Mouse (Mus musculus) B cell, adult 2 months (primary cell): ENCODE results near the gene Cotl1.
"Not testable (repeated sequence)": the region's sequence is repeated elsewhere in the genome, so short reads cannot be mapped to it uniquely, and the experiment has no call there.

Experiments used
- DNase-seq, 2 experiments: peaks; one replicate each; pipeline ENCODE4 v3.0.0; 2022

The Cotl1 gene

GRCm38 (mm10) chr8:119840275-119840808 lies at the start of gene Cotl1:
Gene Cotl1, minus strand, starts transcription at chr8:119840544.
- DNase-seq, result peak; percentile 96

DNA sequence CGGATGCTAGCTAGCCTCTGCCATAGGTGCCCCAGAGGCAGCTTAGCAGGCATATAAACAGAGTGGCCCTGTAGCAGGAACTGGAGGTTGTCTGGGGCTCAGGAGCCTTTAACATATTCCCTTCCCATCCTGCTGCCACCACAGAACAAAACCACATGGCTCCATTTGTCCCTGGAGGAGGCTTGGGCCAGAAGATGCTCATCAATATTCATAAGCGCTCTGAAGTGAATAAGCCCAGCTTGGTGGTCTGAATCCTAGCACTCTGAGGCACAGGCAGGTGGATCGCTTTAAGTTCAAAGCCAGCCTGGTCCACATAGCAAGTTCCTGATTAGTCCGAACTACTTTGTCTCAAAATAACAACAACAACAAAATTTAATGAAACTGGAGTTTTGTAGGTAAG lies 47.7 kb upstream of the Cotl1 start:
- DNase-seq, result no peak

DNA sequence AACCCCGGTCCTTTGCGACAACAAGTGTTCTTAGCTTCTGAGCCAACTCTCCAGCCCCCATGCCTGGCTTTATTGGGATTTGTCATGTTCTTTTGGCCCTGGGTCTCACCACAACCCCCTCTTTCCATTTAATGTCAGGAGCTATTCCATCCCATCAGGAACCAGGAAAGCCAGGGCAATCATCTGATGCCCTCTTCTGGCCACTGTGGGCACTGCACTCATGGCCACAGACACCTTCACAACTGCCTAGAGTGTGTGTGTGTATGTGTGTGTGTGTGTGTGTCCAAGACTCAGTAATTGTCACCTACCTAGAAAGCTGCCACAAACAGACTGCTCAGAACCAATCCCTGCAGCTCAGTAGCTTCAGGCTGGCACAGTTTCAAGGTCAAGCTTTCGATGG lies 46.8 kb upstream of the Cotl1 start:
- DNase-seq, result peak; percentile 34 to 42

DNA sequence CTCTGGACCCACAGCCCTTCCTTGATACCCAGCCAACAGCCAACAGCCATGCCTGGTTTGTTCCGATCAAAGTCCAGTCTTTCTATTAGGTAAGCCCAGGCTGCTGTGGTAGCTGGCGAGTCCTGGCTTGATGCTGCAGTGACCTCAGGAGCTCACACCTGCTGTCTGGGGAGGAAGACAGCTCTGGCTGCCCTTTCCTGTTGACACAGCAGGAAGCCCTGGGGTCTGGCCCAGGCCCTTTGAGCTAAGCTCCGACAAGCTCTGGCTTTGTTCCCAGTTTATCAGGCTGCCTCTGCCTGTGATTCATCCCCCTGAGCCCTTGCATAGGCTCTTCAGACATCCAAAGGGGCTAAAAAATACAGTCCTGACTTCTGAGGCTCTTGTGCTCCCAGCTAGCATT lies 45.3 kb upstream of the Cotl1 start:
- no peak for DNase-seq

DNA sequence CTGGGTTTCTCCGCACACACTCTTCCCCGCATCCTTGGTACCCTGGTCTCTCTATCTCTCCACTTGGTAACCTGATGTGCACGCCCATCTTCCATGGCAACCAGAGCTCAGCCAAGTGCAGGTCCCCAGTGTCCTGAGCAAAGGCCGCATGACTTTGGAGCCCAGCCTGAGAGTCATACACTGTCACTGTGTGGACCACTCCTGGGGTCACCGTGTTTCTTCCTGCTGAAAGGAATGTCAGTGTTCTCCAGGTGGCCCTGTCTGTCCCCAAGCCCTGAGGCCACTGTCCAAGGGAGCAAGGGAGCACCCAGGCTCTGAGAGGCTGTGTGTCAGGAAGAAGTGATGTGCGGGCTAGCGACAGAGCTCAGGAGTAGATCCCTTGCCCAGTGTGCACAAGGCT lies 42.9 kb upstream of the Cotl1 start:
- no peak for DNase-seq

- DNase-seq, result no peak
Observed at GRCm38 (mm10) chr8:119881917-119882316, 41.6 kb upstream of the Cotl1 start.

GRCm38 (mm10) chr8:119881301-119881700 lies 41.0 kb upstream of the Cotl1 start:
- DNase-seq, result no peak

- DNase-seq, result no peak
Observed at GRCm38 (mm10) chr8:119873181-119873580, 32.8 kb upstream of the Cotl1 start.

DNA sequence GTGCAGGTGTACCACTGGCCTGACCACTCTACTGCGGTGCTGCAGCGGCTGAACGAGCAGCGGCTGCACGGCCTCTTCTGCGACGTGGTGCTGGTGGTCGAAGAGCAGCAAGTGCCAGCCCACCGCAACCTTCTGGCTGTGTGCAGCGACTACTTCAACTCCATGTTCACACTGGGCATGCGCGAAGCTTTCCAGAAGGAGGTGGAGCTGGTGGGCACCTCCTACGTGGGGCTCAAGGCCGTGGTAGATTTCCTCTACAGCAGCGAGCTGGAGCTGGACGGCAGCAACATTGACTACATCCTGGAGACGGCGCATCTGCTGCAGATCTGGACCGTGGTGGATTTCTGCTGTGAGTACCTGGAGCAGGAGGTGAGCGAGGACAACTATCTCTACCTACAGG lies 29.3 kb upstream of the Cotl1 start:
- no peak for DNase-seq

DNA sequence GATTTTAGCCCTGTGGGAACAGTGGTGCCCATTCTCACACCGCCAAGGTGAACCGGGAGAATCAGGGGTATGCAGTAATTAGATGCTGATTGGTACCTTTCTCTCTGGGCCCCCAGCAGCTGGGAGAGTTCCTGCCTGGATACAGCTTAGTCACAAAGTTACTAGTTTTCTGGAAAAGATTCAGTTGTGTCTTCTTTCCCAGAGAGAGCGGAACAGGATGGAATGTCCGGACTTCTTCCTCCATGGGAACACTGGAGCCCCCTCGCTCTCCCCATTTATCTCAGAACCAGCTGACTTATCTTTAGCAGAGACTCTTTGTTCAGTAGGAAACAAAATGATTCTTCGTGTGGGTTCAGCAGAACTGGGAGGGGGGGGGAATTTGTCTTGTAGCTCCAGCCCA lies 22.4 kb upstream of the Cotl1 start:
- no peak for DNase-seq

GRCm38 (mm10) chr8:119862390-119862734 lies 22.0 kb upstream of the Cotl1 start:
- DNase-seq, result no peak

DNA sequence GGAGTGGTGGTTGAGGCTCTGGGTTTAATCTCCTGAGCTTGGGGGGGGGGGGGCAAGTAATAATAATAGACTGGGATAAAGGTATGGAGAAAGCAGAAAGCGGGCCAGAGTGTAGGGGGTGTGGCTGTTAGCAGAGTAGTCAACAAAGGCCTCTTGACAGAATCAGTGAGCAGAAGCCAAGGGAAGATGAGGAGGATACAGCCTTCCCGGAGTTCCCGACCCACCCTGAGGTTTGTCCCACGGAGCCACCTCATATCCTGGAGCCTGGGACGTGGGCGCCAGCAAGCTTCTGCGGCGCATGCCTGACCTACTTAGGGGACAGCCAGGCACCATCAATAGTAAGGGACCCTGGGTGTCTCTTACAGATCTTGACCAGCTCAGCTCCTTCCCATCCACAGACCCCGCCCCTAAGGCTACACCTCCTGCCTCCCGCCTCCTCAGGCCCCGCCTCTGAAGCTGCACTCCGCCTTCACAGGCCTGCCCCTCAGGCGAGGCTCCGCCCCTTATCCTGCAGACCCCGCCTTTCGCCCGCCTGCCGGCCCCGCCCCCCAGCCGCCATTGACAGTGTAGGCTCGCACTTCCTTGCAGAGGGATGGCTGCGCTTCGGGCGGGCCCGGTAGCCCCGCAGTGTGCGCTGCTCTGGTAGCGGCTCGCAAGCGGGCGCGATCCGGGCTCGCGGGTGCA lies 21.5 kb upstream of the Cotl1 start, which contains the start of gene Klhl36:
Gene Klhl36 (plus strand): TSS at position 561 of the 684 bp plus-strand sequence.
- DNase-seq, result peak; percentile 99

GRCm38 (mm10) chr8:119857767-119858166 lies 17.4 kb upstream of the Cotl1 start:
- no peak for DNase-seq

- DNase-seq, result no peak
Observed at GRCm38 (mm10) chr8:119855656-119856055, 15.3 kb upstream of the Cotl1 start.

- no peak for DNase-seq
Observed at GRCm38 (mm10) chr8:119854035-119854434, 13.7 kb upstream of the Cotl1 start.

DNA sequence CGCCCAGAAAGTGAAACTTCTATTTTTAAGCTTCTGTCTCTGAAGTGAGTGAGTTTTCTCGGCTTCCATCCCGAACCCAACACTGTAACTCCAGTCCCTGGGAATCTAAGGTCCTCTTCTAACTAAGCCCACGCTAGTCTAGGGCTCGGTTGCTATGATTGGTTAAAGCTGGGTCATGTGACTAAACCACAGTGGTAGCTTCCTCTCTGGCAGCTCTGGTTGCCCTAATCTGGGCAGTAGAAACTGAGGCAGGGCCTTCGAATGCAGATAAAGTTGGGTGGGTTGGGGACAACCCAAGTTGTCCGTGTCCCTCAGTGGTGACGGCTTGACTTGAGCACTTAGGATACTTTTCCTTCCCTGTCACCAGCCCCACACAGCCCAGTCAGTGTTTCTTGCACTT lies 13.2 kb upstream of the Cotl1 start:
- DNase-seq, result no peak

DNA sequence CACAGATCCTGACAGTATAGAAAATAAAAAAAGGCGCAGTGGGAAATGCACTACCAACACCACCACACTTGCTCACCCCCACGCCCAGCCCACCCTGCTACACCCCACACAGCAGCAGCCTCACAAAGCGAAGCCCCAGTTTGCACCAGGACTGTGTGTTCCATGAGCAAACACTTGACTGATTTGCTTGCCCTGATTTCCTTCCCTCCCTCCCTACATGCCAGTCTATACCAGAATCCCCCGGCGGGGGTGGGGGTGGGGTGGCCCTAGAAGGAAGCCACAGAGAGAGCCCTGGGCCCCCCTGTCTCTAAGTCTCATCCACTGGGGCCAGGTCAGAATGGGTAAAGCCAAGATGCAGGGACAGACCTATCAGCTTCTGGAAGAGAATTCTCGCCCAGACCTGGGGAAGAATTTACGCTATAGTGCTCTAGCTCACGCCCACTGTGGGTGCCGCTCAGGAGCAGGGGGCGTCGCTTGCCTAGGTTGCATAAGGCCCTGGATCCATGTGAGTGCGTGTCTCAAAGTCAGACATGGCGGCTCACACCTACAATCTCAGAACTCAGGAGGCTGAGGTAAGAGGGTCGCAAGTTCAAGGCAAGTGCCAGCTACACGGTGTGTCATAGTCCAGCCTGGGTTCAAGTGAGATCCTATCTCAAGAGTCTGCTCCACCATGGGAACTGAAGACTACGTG lies 7.0 kb upstream of the Cotl1 start:
- DNase-seq, result no peak

DNA sequence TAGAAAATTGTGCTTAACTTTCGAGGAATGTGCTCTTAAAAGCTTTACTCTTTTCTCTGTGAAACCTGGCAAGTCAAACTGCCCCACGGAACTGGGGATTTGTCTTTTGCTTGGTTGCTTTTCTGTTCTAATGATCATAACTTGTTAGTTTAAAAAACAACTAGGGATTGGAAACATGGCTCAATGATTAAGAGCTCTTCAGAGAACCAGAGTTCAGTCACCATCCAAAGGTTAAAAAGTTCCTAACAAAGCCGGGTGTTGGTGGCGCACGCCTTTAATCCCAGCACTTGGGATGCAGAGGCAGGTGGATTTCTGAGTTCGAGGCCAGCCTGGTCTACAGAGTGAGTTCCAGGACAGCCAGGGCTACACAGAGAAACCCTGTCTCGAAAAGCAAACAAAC lies 5.4 kb upstream of the Cotl1 start:
- DNase-seq, result not testable (repeated sequence)

DNA sequence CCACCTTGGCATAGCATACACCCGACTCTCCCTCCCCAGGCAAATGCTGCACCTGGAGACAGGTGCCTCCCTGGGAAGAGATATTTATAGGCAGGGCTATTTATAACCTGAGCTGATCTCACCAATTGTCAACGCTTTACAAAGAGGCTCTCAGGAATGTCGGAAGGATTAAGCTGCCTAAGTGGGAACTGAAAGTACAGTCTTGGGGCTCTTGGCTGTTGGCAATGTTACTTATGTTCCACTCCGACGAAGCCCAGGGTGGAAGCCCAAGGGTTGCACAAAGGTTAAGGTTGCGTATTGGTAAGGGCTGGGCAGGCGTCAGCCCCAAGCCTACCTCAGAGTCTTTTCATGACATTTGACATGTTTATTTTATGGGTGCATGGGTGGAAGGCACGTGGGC lies 4.2 kb upstream of the Cotl1 start:
- no peak for DNase-seq

DNA sequence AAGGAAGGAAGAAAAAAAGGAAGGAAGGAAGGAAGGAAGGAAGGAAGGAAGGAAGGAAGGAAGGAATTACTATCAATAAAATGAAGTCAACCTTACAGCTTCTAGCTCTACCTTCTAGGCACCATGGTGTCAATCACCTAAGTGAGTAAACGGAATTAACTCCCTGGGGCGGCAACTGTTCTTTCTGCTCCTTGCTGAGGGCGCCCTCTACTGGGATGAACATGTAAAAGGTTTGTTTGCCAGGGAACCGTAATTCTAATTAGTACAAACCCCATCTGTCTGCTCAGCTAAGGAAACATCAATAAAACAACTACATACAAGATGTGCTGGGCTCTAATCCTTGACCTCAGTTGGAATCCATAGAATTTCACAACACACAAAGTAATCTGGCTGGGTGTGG lies 3.1 kb upstream of the Cotl1 start:
- DNase-seq, result peak; percentile 89 to 92

GRCm38 (mm10) chr8:119840905-119841411 lies 614 bp upstream of the Cotl1 start:
- no peak for DNase-seq

DNA sequence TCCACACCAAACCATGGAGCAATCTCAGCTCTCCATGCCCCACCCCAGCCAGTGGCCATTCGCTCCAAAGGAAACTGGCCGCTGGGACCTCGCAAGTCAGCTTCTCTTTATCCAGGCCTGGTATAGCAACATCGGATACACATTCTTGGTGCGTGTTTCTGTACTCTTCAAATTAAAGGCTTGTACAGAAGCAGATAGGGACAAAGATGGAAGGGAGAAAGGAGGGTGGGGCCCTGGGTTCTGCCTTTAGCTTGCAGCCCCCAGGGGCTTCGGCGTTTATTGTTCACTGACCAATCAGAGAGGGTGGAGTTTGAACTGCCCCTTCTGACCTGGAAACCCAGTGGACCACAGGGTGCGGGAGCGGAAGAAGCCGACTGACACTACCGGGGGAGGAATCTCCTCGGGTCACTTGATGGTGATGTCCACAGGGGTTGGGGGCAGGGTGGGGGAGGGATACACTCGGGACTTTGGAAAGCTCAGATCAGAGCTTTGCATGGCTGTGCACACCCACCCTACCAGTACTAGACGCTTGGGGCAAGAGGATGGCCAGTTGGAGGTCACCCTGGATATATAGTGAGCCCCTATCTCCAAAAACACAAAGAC lies 824 bp downstream of the Cotl1 start:
- DNase-seq, result peak in 1 of 2 experiments; percentile 22

DNA sequence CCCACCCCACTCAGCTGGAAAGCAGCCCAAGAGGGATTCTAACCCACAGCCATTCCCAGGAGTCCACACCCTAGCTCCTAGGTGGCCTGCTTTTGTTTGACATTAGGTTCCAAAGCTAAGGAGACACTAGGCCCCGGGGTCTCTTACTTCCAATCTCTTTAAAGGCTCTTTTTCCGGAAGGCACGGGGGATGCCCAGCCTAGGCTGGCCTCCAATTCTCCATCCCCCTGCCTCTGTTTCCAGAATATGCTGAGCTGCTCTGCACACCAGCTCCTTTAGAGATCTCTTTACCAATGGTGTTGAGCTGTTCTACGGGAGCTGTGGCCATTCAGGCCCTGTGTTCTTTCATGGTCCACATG lies 1.4 kb downstream of the Cotl1 start:
- DNase-seq, result no peak
